ENCODE assay signal across 23 mouse cellular contexts in genomic region chr2:121353156-121353555, GRCm38 (mm10). TPM values are rescaled to one million over a fixed set of nuclear protein-coding genes. Genes with fewer than 3 reads are reported as not detected.
DNase-seq lines count a peak whose midpoint lies in the region; ATAC-seq and TF ChIP-seq lines count a peak whose summit lies in the region.
"Had no signal": no experiment of that assay in that cellular context is flagged by ENCODE, and none has a peak within 500 bp of the region (broad histone marks: within the 10 kb centered on the region; RNA-seq: fewer than 3 reads in every experiment).

No protein-coding gene starts in this region.

- no peak for ATAC-seq in Patski
- ATAC-seq in heart, embryonic 14.5 days (ENCODE audit: insufficient number of reproducible peaks, insufficient read depth, low FRiP score, low read depth), result no peak
- ATAC-seq: forebrain, embryonic 14.5 days; liver, embryonic 12.5 days; midbrain, embryonic 13.5 days had no signal

- H3K27me3 ChIP-seq in kidney, adult 2 months (replicated peaks; ENCODE audit: control insufficient read depth, insufficient read depth, low read length), result no peaks in the 10 kb centered on the region
- peaks cover 17% of the 10 kb centered on the region for H3K27me3 ChIP-seq in Patski
- peaks cover 21% of the 10 kb centered on the region for H3K27me3 ChIP-seq in heart, embryonic 14.5 days (ENCODE audit: control insufficient read depth, insufficient read depth, low read length)
- H3K27me3 ChIP-seq: embryonic facial prominence, embryonic 12.5 days had no signal

- in situ Hi-C loops in Patski (cut with MboI; ENCODE audit: low pct_unique_long_range_greater_than_20kb), result no loop called here

- peak; percentile 91 for DNase-seq in heart, adult 11 months
- no peak for DNase-seq in heart, postnatal 25 days (ENCODE audit: low spot score)
- peak; percentile 23 for DNase-seq in kidney, adult 2 months
- no peak for DNase-seq in kidney, postnatal 14 days
- peak; percentile 12 for DNase-seq in Patski (ENCODE audit: low read depth, low spot score)
- no peak for DNase-seq in urinary bladder, postnatal 25 days (ENCODE audit: low spot score)
- DNase-seq: cerebellum, adult 9-11 months; lung, adult 2 months; right cerebral cortex, adult 18-20 months; thymus, postnatal 25 days had no signal

- POLR2A ChIA-PET in Patski (lab: Charles Lee), result interaction anchor here (0.5 to 0.7 kb wide), 2 partner anchors 11 to 37 kb away, joined by 4 read pairs; no protein-coding TSS in a partner anchor

- no peak for TF ChIP-seq CTCF in kidney, adult 2 months (conservative IDR thresholded peaks at IDR 0.05; ENCODE audit: insufficient read depth, insufficient read length, low read depth, low read length)
- TF ChIP-seq CTCF in Patski (IDR thresholded peaks at IDR 0.05), result no peak

- H3K9ac ChIP-seq in heart, embryonic 14.5 days (ENCODE audit: low read length), result no peak overlapping the region
- H3K9ac ChIP-seq: embryonic facial prominence, embryonic 12.5 days; hindbrain, embryonic 12.5 days; limb, embryonic 12.5 days; liver, embryonic 12.5 days; midbrain, embryonic 13.5 days; neural tube, embryonic 12.5 days had no signal

- peak overlapping the region; percentile 7; the same call in 1 of the 2 replicates for H3K4me2 ChIP-seq in heart, embryonic 14.5 days (ENCODE audit: low read length)
- H3K4me2 ChIP-seq: embryonic facial prominence, embryonic 12.5 days; hindbrain, embryonic 12.5 days; limb, embryonic 12.5 days; liver, embryonic 12.5 days; midbrain, embryonic 13.5 days; neural tube, embryonic 12.5 days had no signal

- CTCF ChIA-PET in Patski (lab: Charles Lee), result interaction anchor here (1.5 to 2.3 kb wide), 3 partner anchors 18 to 60 kb away, joined by 3 to 7 read pairs (median 5); partner anchors contain the start of genes Catsper2 and Pdia3

- H3K36me3 ChIP-seq in kidney, adult 2 months (ENCODE audit: control insufficient read depth, insufficient read depth, low read length), result peaks cover 4% of the 10 kb centered on the region; the same call in 1 of the 2 replicates
- peaks cover 22% of the 10 kb centered on the region for H3K36me3 ChIP-seq in heart, embryonic 14.5 days (ENCODE audit: control insufficient read depth, insufficient read depth, low read length)
- H3K36me3 ChIP-seq: embryonic facial prominence, embryonic 12.5 days; limb, embryonic 12.5 days; neural tube, embryonic 12.5 days had no signal

- H3K9me3 ChIP-seq in heart, embryonic 14.5 days (ENCODE audit: control insufficient read depth, low read length), result no peaks in the 10 kb centered on the region
- H3K9me3 ChIP-seq: embryonic facial prominence, embryonic 12.5 days; hindbrain, embryonic 12.5 days; limb, embryonic 12.5 days; liver, embryonic 12.5 days; midbrain, embryonic 13.5 days; neural tube, embryonic 12.5 days had no signal

- H3K4me1 ChIP-seq in kidney, adult 2 months (ENCODE audit: control insufficient read depth, insufficient read depth, low read length), result peaks cover 5% of the 10 kb centered on the region; the same call in 1 of the 2 replicates
- peaks cover 3 to 9% of the 10 kb centered on the region in 2 experiments; a peak in 3 of 4 replicates for H3K4me1 ChIP-seq in heart, embryonic 14.5 days (ENCODE audit: control insufficient read depth in 2 of 2, insufficient read depth in 2 of 2, low read length in 2 of 2)

- H3K27ac ChIP-seq in kidney, adult 2 months (ENCODE audit: insufficient read depth, low read depth, low read length), result no peak overlapping the region
- no peak overlapping the region for H3K27ac ChIP-seq in heart, embryonic 14.5 days (replicated peaks in 1 of 2; ENCODE audit: control insufficient read depth in 1 of 2, insufficient read depth in 1 of 2, low read depth in 2 of 2, low read length in 2 of 2)
- H3K27ac ChIP-seq: embryonic facial prominence, embryonic 12.5 days; hindbrain, embryonic 12.5 days; limb, embryonic 12.5 days; liver, embryonic 12.5 days; midbrain, embryonic 13.5 days; neural tube, embryonic 12.5 days had no signal

- H3K4me3 ChIP-seq in kidney, adult 2 months (ENCODE audit: insufficient read depth, low read depth, low read length), result no peak overlapping the region
- no peak overlapping the region for H3K4me3 ChIP-seq in heart, embryonic 14.5 days (ENCODE audit: control insufficient read depth in 1 of 2, insufficient read depth in 1 of 2, low read depth in 1 of 2, low read length in 2 of 2)
- H3K4me3 ChIP-seq: embryonic facial prominence, embryonic 12.5 days; hindbrain, embryonic 12.5 days; limb, embryonic 12.5 days; midbrain, embryonic 13.5 days; neural tube, embryonic 12.5 days had no signal

- no peak for TF ChIP-seq POLR2A in kidney, adult 2 months (IDR thresholded peaks at IDR 0.05; ENCODE audit: low read depth, low read length)

- WGBS in kidney, adult 2 months, result 31% methylated on average over 8 of the region's 8 CpGs
- WGBS in heart, embryonic 14.5 days, result 21% methylated on average over 8 of the region's 8 CpGs

- intact Hi-C loops in heart, postnatal 25 days (cut with DNase I), result no loop called here

RNA-seq across cellular contexts. Expression of gene Ppip5k1, which starts 2.0 kb away (rescaled TPM):
- total RNA-seq in heart, postnatal 25 days (2021), result 10 to 100 TPM; 48.0 to 50.5 TPM
- 41.5 and 56.7 TPM in 2 replicates for polyA plus RNA-seq in kidney, adult 2 months (2012; rRNA removed)
- 48.5 TPM for polyA plus RNA-seq in Patski (2021)
- 12.8 and 16.0 TPM in 2 replicates for polyA plus RNA-seq in heart, embryonic 14.5 days (2014; fragmentation: Nextera tagmentation; extraction: Ambion mirVana)

RNA-seq across cellular contexts. Expression of gene Ckmt1, which starts 4.4 kb away (rescaled TPM):
- 1 to 10 TPM; 1.3 to 2.4 TPM for total RNA-seq in heart, postnatal 25 days (2021)
- polyA plus RNA-seq in kidney, adult 2 months (2012; rRNA removed), result 107 and 124 TPM in 2 replicates
- polyA plus RNA-seq in Patski (2021), result 3.1 TPM
- polyA plus RNA-seq in heart, embryonic 14.5 days (2014; fragmentation: Nextera tagmentation; extraction: Ambion mirVana), result 0.42 and 0.72 TPM in 2 replicates
- total RNA-seq: granulocyte monocyte progenitor cell, adult 5-6 weeks had no signal
- polyA plus RNA-seq: erythroblast, embryonic 14.5 days; liver, embryonic 12.5 days had no signal

RNA-seq across cellular contexts. Expression of gene Strc, which starts 33.8 kb away (rescaled TPM):
- total RNA-seq in heart, postnatal 25 days (2021), result not detected
- not detected in 2 replicates for polyA plus RNA-seq in kidney, adult 2 months (2012; rRNA removed)
- not detected for polyA plus RNA-seq in Patski (2021)
- polyA plus RNA-seq in heart, embryonic 14.5 days (2014; fragmentation: Nextera tagmentation; extraction: Ambion mirVana), result not detected in 2 replicates
- total RNA-seq: adrenal gland, postnatal 4 days; granulocyte monocyte progenitor cell, adult 5-6 weeks; left cerebral cortex, postnatal 10 days had no signal
- polyA plus RNA-seq: erythroblast, embryonic 14.5 days; hindbrain, embryonic 12.5 days; kidney, embryonic 14.5 days; limb, embryonic 12.5 days; liver, embryonic 12.5 days; lung, adult 2 months; midbrain, embryonic 13.5 days; neural tube, embryonic 12.5 days had no signal

Comparison
In these comparisons a context has a peak if more than half of its experiments do, and no peak if none do; other contexts are left out.
1. DNase-seq: peak in heart, adult 11 months (single experiment), kidney, adult 2 months (single experiment) and Patski (single experiment); none in heart, postnatal 25 days (single experiment), kidney, postnatal 14 days (single experiment) and urinary bladder, postnatal 25 days (single experiment).
2. RNA of gene Ckmt1, which starts 4.4 kb away (polyA plus RNA-seq): 107 to 124 TPM in kidney, adult 2 months; 3.1 TPM in Patski (single experiment) and 0.42 to 0.72 TPM in heart, embryonic 14.5 days; every median in the first group is over 10 times any median in the second.